Comparison of ENCODE assay signal across 20 mouse cellular contexts in genomic region chr2:152096922-152097321, GRCm38 (mm10). TPM values are rescaled to one million over a fixed set of nuclear protein-coding genes. Genes with fewer than 3 reads are reported as not detected.
"Had no signal": no experiment of that assay in that cellular context is flagged by ENCODE, and none has a peak within 500 bp of the region (broad histone marks: within the 10 kb centered on the region; RNA-seq: fewer than 3 reads in every experiment).

No protein-coding gene starts in this region.

- H3K4me2 ChIP-seq: limb, embryonic 12.5 days; liver, embryonic 13.5 days; lung, embryonic 15.5 days; midbrain, embryonic 12.5 days; stomach, embryonic 15.5 days had no signal

- H3K9ac ChIP-seq: limb, embryonic 12.5 days; liver, embryonic 13.5 days; liver, postnatal 0 days; lung, embryonic 15.5 days; midbrain, embryonic 12.5 days; stomach, embryonic 15.5 days had no signal

- H3K9me3 ChIP-seq: limb, embryonic 12.5 days; liver, embryonic 13.5 days; lung, embryonic 15.5 days; midbrain, embryonic 12.5 days; stomach, embryonic 15.5 days had no signal

- ATAC-seq: intestine, postnatal 0 days; liver, postnatal 0 days had no signal

- H3K27ac ChIP-seq: limb, embryonic 12.5 days; liver, embryonic 13.5 days; lung, embryonic 15.5 days; macrophage; stomach, embryonic 15.5 days had no signal

- H3K4me3 ChIP-seq: limb, embryonic 12.5 days; liver, embryonic 13.5 days; lung, embryonic 15.5 days; megakaryocyte, embryonic 14.5 days; midbrain, embryonic 12.5 days; stomach, embryonic 15.5 days had no signal

- H3K36me3 ChIP-seq: limb, embryonic 12.5 days; liver, embryonic 13.5 days; lung, embryonic 15.5 days; stomach, embryonic 15.5 days had no signal

- DNase-seq: kidney, adult 8-10 months; kidney, postnatal 25 days; liver; liver, embryonic 13.5 days; liver, postnatal 0 days; lung, postnatal 14 days; right cerebral cortex, postnatal 4 days; spleen, adult 18-20 months; thymus, adult 2 months; thymus, postnatal 25 days had no signal

RNA-seq across cellular contexts. Expression of gene Scrt2, which starts 15.6 kb away (rescaled TPM):
- total RNA-seq: monocyte, adult 5-6 weeks; neutrophil, adult 5-6 weeks had no signal
- polyA plus RNA-seq: intestine, postnatal 0 days; kidney, embryonic 16.5 days; limb, embryonic 12.5 days; liver, embryonic 13.5 days; liver, postnatal 0 days; lung, embryonic 15.5 days; macrophage had no signal

RNA-seq across cellular contexts. Expression of gene Tcf15, which starts 46.4 kb away (rescaled TPM):
- total RNA-seq: monocyte, adult 5-6 weeks; neutrophil, adult 5-6 weeks had no signal
- polyA plus RNA-seq: macrophage had no signal
